ENCODE assay signal across 19 mouse cellular contexts in the genomic region with DNA sequence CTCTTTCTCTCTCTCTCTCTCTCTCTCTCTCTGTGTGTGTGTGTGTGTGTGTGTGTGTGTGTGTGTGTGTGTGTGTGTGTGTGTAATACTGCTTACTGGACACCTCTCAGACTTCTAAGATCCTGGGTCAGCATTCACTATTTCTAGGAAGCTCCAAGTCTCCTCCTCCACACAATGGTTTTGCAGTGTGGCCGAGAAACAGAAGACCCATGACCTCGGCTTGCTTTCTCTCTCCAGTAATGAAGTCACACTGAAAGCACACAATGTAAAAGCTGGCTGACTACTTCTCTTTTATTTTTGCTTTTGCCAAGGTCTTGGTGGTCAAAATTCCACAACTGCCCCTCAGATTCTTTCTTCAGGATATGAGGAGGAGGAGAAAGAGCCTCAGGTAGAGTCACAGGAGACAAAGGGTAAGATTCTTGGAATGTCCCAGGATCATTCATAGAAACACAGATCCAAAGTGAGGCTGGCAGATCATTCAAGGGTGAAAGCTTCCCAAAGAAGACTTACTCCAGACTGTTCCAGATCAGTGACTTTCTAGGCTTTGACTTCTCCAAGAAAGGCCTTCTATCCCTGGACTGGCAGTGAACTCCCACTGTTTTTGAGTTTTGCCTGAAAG.
DNase-seq lines count a peak whose midpoint lies in the region; ATAC-seq and TF ChIP-seq lines count a peak whose summit lies in the region.
"Had no signal": no experiment of that assay in that cellular context is flagged by ENCODE, and none has a peak within 500 bp of the region (broad histone marks: within the 10 kb centered on the region; RNA-seq: fewer than 3 reads in every experiment).

No protein-coding gene starts in this region.

- no peak overlapping the region for H3K9ac ChIP-seq in lung, embryonic 14.5 days
- H3K9ac ChIP-seq: embryonic facial prominence, embryonic 13.5 days; forebrain, postnatal 0 days; heart, embryonic 13.5 days; hindbrain, embryonic 14.5 days; lung, embryonic 15.5 days had no signal

- ATAC-seq in lung, embryonic 14.5 days (ENCODE audit: insufficient read depth): no peak
- ATAC-seq: forebrain, postnatal 0 days had no signal

- no peak overlapping the region for H3K4me3 ChIP-seq in lung, embryonic 14.5 days (ENCODE audit: low read depth, low read length)
- no peak overlapping the region for H3K4me3 ChIP-seq in lung, adult 2 months (replicated peaks; ENCODE audit: extremely low read depth, low read depth, low read length)
- H3K4me3 ChIP-seq: embryonic facial prominence, embryonic 13.5 days; heart, embryonic 13.5 days; layer of hippocampus, adult 2 months; lung, embryonic 15.5 days had no signal

- H3K27ac ChIP-seq in lung, embryonic 14.5 days (ENCODE audit: low read depth): no peak overlapping the region
- H3K27ac ChIP-seq: embryonic facial prominence, embryonic 13.5 days; heart, embryonic 13.5 days; hindbrain, embryonic 14.5 days; lung, embryonic 15.5 days had no signal

- WGBS in lung, embryonic 14.5 days: 44% methylated on average over 2 of the region's 2 CpGs
- WGBS in lung, adult 2 months: 44% methylated on average over 2 of the region's 2 CpGs

- peaks cover 15% of the 10 kb centered on the region; the same call in 1 of the 2 replicates for H3K4me1 ChIP-seq in lung, embryonic 14.5 days (ENCODE audit: insufficient read depth)
- H3K4me1 ChIP-seq in lung, adult 2 months (ENCODE audit: control insufficient read depth, insufficient read depth, low read length): peaks cover 5% of the 10 kb centered on the region; the same call in 1 of the 2 replicates

- DNase-seq in lung, embryonic 14.5 days: peak; percentile 17
- DNase-seq in lung, adult 2 months: no peak
- DNase-seq in adipocyte (ENCODE audit: low spot score): peak; percentile 39
- peak; percentile 58 for DNase-seq in kidney, adult 9 months
- DNase-seq in kidney, postnatal 25 days: peak; percentile 9 to 48
- DNase-seq in right cerebral cortex, postnatal 25 days: no peak
- DNase-seq in layer of hippocampus, postnatal 25 days (ENCODE audit: extremely low spot score in 1 of 2, low spot score in 1 of 2): no peak
- DNase-seq: adrenal gland, postnatal 14 days; B cell, adult 2 months; cerebellum, postnatal 10 days; forebrain, postnatal 0 days; heart, postnatal 36 days; right cerebral cortex, postnatal 4 days had no signal

- TF ChIP-seq CTCF in lung, embryonic 14.5 days (IDR thresholded peaks at IDR 0.05; ENCODE audit: low read depth): no peak
- no peak for TF ChIP-seq CTCF in lung, adult 2 months (IDR thresholded peaks at IDR 0.05; ENCODE audit: insufficient read depth, low read length)

- H3K9me3 ChIP-seq in lung, embryonic 14.5 days (ENCODE audit: low read depth, low read length): no peaks in the 10 kb centered on the region
- H3K9me3 ChIP-seq: embryonic facial prominence, embryonic 13.5 days; heart, embryonic 13.5 days; lung, embryonic 15.5 days had no signal

- no peaks in the 10 kb centered on the region for H3K27me3 ChIP-seq in lung, embryonic 14.5 days (ENCODE audit: insufficient read depth, low read length)
- H3K27me3 ChIP-seq: embryonic facial prominence, embryonic 13.5 days; heart, embryonic 13.5 days; lung, embryonic 15.5 days had no signal

- H3K4me2 ChIP-seq in lung, embryonic 14.5 days: no peak overlapping the region
- H3K4me2 ChIP-seq: embryonic facial prominence, embryonic 13.5 days; heart, embryonic 13.5 days; hindbrain, embryonic 14.5 days; liver, embryonic 11.5 days; lung, embryonic 15.5 days had no signal

- TF ChIP-seq POLR2A in lung, adult 2 months (IDR thresholded peaks at IDR 0.05; ENCODE audit: borderline replicate concordance, extremely low read depth, low read depth, low read length): no peak

- H3K36me3 ChIP-seq in lung, embryonic 14.5 days (ENCODE audit: insufficient read depth): no peaks in the 10 kb centered on the region
- H3K36me3 ChIP-seq: embryonic facial prominence, embryonic 13.5 days; heart, embryonic 13.5 days; lung, embryonic 15.5 days had no signal

Comparison
In these comparisons a context has a peak if more than half of its experiments do, and no peak if none do; other contexts are left out.
1. DNase-seq: peak in lung, embryonic 14.5 days (single experiment), adipocyte (single experiment), kidney, adult 9 months (single experiment) and kidney, postnatal 25 days (2 of 2); none in lung, adult 2 months (single experiment), right cerebral cortex, postnatal 25 days (single experiment) and layer of hippocampus, postnatal 25 days (0 of 2).